Mouse (Mus musculus) adrenal gland, postnatal 10 days (tissue): ENCODE results near the gene Cyp1a2. TPM values are rescaled to one million over a fixed set of nuclear protein-coding genes. Genes with fewer than 3 reads are reported as not detected.
A peak's percentile ranks its signal among the peaks of the same experiment; 100 is the strongest.
"Not testable (repeated sequence)": the region's sequence is repeated elsewhere in the genome, so short reads cannot be mapped to it uniquely, and the experiment has no call there.

Source experiments
- DNase-seq: peaks from one replicate; pipeline ENCODE4 v3.0.0; 2021; ENCODE audit warnings: mixed read lengths
- long read RNA-seq, 2 experiments: library from polyadenylated mRNA; stranded (forward); transcript quantifications; one replicate each; pipeline ENCODE4 v2.0.0; 2021
- total RNA-seq, 2 experiments: library from RNA; stranded (reverse); gene quantifications; 2 replicates each; pipeline ENCODE4 v1.2.3; 2021

Cyp1a2 gene
- 10 to 100 TPM; 14.5 to 36.5 TPM for total RNA-seq
- long read RNA-seq, experiment 1, transcript Cyp1a2-201 (7 exons, 1,940 nt): major isoform, 36 of 43 reads
- long read RNA-seq, experiment 1, partial matches to known transcripts: 6 of 43 reads
- long read RNA-seq, experiment 1, other reads (novel, unspliced or antisense): 1 of 43 reads
- long read RNA-seq, experiment 2, partial matches to known transcripts: 0 of 3 reads
- long read RNA-seq, experiment 2, other reads (novel, unspliced or antisense): 0 of 3 reads

DNA sequence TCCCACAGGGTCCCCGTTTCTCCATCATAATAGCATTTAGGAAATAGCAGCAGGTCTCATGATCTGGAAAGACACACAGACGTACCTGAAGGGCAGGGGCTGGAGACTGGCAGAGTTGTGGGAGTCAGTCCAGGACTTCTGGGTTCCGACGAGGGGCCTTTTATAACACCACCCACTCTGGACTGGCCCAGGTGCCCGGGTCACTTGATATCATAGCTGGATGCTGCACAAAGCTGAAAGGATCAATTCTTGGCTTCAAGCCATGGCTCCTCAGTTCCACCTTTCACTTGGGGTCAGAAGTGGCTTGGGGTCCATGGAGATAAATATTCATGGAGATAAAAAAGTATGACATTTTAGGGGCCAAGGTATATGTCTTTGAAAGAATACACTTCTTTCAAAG is at the start of gene Cyp1a2:
Cyp1a2 (minus strand) TSS at position 184 of the 400 bp plus-strand sequence.
- DNase-seq: no peak

GRCm38 (mm10) chr9:57728312-57728711 is 44.8 kb upstream of the Cyp1a2 start:
- DNase-seq: no peak

- no peak for DNase-seq
These were observed 41.2 kb upstream of the Cyp1a2 start for GRCm38 (mm10) chr9:57724701-57725100.

GRCm38 (mm10) chr9:57723796-57724195 is 40.3 kb upstream of the Cyp1a2 start:
- DNase-seq: no peak

- peak; percentile 77 for DNase-seq
These were observed 39.8 kb upstream of the Cyp1a2 start for GRCm38 (mm10) chr9:57723315-57723715.

GRCm38 (mm10) chr9:57722371-57722770 is 38.9 kb upstream of the Cyp1a2 start:
- no peak for DNase-seq

DNA sequence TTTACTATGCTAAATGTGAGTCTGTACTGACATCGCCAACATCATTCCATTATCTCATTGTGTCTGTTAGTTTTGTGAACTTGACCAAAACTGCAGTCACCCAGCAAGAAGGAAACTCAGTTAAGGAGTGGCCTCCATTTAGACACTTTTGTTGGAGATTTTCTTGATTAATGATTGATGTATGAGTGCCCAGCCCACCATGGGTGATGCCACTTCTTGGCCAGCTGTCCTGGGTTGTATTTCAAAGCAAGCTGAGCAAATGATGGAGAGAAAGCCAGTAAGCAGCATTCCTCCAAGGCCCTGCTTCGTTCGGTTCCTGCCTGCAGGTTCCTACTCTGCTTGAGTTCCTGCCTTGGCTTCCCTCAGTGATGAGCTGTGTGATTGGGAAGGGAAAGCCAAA is 37.2 kb upstream of the Cyp1a2 start:
- no peak for DNase-seq

- DNase-seq: peak; percentile 43
These were observed 34.9 kb upstream of the Cyp1a2 start for GRCm38 (mm10) chr9:57718408-57718807.

GRCm38 (mm10) chr9:57712194-57712593 is 28.7 kb upstream of the Cyp1a2 start:
- no peak for DNase-seq

- DNase-seq: not testable (repeated sequence)
These were observed 26.7 kb upstream of the Cyp1a2 start for GRCm38 (mm10) chr9:57710214-57710613.

DNA sequence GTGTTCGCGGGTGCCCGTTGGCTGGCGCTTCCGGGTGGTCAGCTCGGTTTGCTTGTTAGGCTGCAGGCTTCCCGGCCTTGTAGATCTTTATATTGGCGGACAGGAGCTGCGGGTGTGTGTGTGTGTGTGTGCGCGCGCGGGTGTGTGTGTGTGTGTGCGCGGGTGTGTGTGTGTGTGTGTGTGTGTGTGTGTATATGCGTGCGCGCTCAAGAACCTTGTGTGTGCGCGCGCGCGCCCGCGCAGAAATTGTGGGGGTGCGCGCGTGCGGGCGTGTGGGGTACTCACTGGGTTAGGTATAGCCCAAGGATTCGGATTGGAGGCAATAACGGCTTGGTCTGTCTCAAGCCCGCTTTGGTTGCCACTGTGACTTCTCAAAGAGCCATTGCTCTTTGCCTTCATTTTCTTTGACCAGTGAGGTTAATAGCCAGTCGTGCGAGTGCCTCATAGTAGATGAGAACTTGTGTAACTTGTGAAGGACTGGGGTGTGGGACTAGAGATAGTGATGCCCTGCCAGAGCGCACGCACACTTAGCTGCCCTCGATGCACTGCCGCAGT is 25.3 kb upstream of the Cyp1a2 start:
- DNase-seq: peak; percentile 53

DNA sequence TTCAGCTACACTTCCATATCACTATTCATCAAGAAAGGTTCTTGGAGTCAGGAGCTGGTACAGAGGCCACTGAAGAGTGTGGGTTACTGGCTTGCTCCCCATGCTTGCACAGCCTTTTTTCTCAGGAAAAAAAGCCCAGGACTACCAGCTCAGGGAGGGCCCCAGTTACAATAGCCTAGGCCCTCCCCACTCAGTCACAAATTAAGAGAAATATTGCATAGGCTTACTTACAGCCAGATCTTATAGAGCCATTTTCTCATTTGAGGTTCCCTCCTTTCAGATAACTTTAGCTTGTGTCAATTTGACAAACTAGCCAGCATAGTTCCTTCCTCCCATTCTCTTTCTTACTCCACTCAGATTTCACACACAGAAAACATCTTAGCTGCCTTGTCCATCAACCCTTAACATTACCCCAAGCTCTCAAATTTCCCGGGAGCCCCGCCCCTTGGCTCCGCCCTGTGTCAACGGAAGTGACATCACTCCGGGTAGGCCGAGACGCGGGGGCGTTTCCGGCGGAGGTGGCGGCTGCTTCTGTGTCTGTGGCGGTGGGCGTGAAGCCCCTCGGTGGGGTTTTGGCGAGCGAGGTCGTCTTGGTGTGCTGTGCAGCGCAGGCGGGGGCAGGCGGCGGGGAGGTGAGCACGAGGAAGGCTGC is 24.7 kb upstream of the Cyp1a2 start, which contains the start of gene Edc3:
Edc3 (plus strand) TSS at position 473 of the 652 bp plus-strand sequence.
- DNase-seq: peak; percentile 96

GRCm38 (mm10) chr9:57706496-57706895 is 23.0 kb upstream of the Cyp1a2 start:
- DNase-seq: no peak

DNA sequence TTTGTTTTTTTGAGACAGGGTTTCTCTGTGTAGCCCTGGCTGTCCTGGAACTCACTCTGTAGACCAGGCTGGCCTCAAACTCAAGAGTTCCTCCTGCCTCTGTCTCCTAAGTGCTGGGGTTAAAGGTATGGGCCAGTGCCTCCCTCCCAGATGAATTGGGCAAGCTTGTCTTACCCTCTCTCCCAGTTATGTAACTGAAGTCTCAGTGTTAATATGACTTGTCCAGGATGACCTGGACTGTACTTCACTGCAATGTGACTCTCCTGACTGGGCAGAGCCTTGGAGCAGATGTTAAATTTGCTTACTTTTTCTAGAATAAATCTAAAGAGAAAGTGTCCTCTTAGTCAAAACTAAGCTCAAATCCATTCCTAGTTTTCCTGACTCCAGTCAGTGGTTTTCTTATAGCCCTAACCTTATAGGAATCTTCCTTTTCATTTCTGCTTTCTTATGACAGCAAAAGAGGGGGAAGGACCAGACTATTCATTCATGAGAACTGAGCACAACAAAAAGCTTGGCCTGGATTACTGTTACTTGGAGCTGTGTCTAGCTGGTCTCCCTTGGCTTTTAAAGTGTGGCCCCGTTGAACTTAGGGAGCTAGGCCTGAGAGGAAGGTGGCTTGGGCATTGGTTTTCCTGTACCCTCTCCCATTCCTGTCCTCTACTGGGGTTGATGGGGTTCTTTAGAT is 15.1 kb upstream of the Cyp1a2 start:
- DNase-seq: no peak

- DNase-seq: no peak
These were observed 13.9 kb upstream of the Cyp1a2 start for GRCm38 (mm10) chr9:57697380-57697779.

DNA sequence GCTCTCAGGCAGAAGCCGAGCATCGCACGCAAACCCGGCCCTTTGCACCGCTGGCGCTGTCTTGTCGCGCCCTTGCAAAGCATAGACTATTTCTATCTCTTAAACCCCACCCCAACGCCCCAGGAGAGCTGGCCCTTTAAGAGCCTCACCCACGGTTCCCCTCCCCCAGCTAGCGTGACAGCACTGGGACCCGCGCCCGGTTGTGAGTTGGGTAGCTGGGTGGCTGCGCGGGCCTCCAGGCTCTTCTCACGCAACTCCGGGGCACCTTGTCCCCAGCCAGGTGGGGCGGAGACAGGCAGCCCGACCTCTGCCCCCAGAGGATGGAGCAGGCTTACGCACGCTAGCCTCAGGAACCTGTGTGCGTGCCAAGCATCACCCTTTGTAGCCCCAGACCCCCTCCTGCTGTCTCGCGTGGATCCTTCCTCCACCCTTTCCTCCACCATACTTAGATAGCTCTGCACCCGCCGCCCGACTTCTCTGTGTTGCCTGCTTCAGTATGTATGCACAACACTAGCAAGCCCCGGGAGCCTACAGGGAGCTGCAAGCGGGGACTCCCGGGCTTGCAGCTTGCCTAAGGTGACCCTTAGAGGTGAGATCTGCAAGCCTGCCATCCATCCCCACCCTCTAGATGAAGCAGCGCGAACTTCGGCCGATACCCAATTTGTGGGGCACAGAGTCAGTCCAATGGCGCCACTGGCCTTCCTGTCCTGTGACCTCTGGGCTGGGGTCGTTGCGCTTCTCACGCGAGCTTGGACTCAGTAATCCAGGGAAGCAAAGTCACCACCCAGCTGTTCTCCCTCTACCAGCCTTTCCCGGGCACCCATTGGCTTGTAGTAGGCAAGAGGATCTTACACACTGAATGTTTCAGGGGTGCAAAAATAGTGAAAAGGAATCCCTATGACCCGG is 13.1 kb upstream of the Cyp1a2 start:
- peak; percentile 42 for DNase-seq

DNA sequence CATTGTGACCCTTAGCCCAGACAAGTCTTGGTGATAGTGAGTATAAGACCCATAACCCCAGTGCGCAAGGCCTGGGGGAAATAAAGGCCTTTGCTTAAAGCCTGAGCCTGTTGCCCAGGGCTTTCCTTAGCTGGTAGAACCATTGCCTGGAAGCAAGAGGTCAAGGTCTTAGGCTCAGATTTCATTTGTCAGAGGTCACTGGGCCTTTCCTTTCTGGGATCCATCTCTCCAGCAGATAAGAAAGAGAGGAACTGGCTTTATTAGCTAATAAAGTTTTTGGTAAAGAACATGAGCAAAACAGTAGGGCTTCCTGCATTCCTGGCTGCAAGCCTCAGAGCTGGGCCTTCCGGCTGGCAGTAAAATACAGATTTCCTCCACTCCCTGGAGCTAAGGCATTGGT is 10.6 kb upstream of the Cyp1a2 start:
- DNase-seq: no peak

GRCm38 (mm10) chr9:57688606-57689005 is 5.1 kb upstream of the Cyp1a2 start:
- no peak for DNase-seq

GRCm38 (mm10) chr9:57688158-57688557 is 4.7 kb upstream of the Cyp1a2 start:
- DNase-seq: no peak

GRCm38 (mm10) chr9:57687751-57688150 is 4.2 kb upstream of the Cyp1a2 start, which contains the start of gene Cyp1a1:
Gene Cyp1a1 (plus strand): TSS chr9:57687928.
- no peak for DNase-seq

- no peak for DNase-seq
These were observed 2.5 kb upstream of the Cyp1a2 start for GRCm38 (mm10) chr9:57686011-57686410.

GRCm38 (mm10) chr9:57681411-57681810 is 2.1 kb downstream of the Cyp1a2 start:
- no peak for DNase-seq
